Mouse (Mus musculus): Measurements from ENCODE around the gene Hist1h3g. TPM values are rescaled to one million over a fixed set of nuclear protein-coding genes. Genes with fewer than 3 reads are reported as not detected.
A peak's percentile ranks its signal among the peaks of the same experiment; 100 is the strongest.

The Hist1h3g gene
- polyA plus RNA-seq, 1 experiment from 2014 or later, result 3.0 TPM

DNA sequence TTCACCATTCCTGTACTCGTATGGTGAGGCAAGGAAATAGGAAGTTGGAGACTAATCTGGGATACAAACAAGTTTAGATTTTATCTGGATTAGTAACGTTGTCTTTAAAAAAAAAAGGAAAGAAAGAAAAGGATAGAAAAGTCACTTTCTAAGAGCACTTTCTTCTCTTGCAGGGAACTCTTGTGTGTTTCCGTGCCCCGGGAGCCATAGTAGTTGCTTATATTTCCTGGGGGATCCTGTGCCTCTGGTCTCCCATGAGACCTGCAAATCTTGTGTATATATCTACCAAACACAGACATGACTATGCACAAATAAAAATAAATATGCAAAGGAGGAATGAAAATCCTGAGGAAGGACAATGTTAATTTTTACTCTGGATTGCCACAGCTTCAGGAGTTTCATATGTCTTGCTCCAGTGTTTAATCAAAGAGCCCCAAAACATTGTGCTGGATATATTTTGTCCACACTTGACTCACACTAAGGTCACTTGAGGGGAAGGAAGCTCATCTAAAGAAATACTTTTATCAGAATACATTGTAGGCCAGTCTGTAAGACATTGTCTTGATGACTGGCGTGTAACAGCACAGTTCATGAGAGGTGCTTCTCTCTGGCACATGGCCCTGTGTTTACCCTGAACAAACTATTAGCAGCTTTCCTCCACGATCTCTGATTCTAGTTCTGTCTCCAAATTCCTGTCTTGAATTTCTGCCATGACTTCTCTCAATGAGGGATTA is 41.9 kb downstream of the Hist1h3g start:
- Histone ChIP-seq H3K9me3 (ENCODE audit: control insufficient read depth, low read length) (no peaks in the 10 kb centered on the region), H3K27me3 (ENCODE audit: control insufficient read depth, insufficient read depth, low read length) (no peaks in the 10 kb centered on the region), H3K36me3 (ENCODE audit: control insufficient read depth, insufficient read depth, low read length) (no peaks in the 10 kb centered on the region), H3K27ac (replicated peaks in 1 of 2; ENCODE audit: control insufficient read depth in 1 of 2, insufficient read depth in 1 of 2, low read depth in 2 of 2, low read length in 2 of 2) (peak overlapping the region; percentile 61 to 67; a peak in 3 of 4 replicates), H3K4me2 (ENCODE audit: low read length) (peak overlapping the region; percentile 70), H3K4me1 (ENCODE audit: control insufficient read depth in 2 of 2, insufficient read depth in 2 of 2, low read length in 2 of 2) (peaks cover 3 to 21% of the 10 kb centered on the region in 2 experiments), H3K4me3 (ENCODE audit: control insufficient read depth in 1 of 2, insufficient read depth in 1 of 2, low read depth in 1 of 2, low read length in 2 of 2) (peak overlapping the region in 1 of 2 experiments; percentile 44; a peak in 2 of 4 replicates), H3K9ac (ENCODE audit: low read length) (peak overlapping the region; percentile 79)
- 64% methylated on average over 6 of the region's 6 CpGs for WGBS
- no peak for ATAC-seq (ENCODE audit: insufficient number of reproducible peaks, insufficient read depth, low FRiP score, low read depth)

DNA sequence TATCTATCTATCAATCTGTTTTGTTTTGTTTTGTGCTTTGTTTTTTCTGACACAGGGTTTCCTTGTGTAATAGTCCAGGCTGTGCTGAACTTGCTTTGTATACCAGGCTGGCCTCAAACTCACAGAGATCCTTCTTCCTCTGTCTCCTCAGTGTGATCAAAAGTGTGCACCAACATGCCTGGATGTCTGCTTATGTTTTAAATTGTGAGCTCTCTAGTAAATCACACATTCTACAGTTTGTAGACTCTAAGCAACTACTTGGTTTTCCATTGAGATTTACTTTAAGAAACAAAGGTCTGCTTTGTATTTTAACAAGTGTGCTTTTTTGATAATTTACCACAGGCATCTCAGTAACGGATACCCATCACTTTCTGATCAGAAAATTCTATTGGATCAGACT is 42.6 kb downstream of the Hist1h3g start:
- no peak for ATAC-seq (ENCODE audit: insufficient number of reproducible peaks, insufficient read depth, low FRiP score, low read depth)
- H3K4me2 ChIP-seq (ENCODE audit: low read length), result no peak overlapping the region
- H3K4me3 ChIP-seq (ENCODE audit: control insufficient read depth in 1 of 2, insufficient read depth in 1 of 2, low read depth in 1 of 2, low read length in 2 of 2), result no peak overlapping the region
- no peaks in the 10 kb centered on the region for H3K36me3 ChIP-seq (ENCODE audit: control insufficient read depth, insufficient read depth, low read length)
- no peaks in the 10 kb centered on the region for H3K27me3 ChIP-seq (ENCODE audit: control insufficient read depth, insufficient read depth, low read length)
- peaks cover 3 to 24% of the 10 kb centered on the region in 2 experiments for H3K4me1 ChIP-seq (ENCODE audit: control insufficient read depth in 2 of 2, insufficient read depth in 2 of 2, low read length in 2 of 2)
- no peak overlapping the region for H3K9ac ChIP-seq (ENCODE audit: low read length)
- WGBS, result 86% methylated on average over 1 of the region's 1 CpGs
- H3K9me3 ChIP-seq (ENCODE audit: control insufficient read depth, low read length), result no peaks in the 10 kb centered on the region
- H3K27ac ChIP-seq (replicated peaks in 1 of 2; ENCODE audit: control insufficient read depth in 1 of 2, insufficient read depth in 1 of 2, low read depth in 2 of 2, low read length in 2 of 2), result no peak overlapping the region

DNA sequence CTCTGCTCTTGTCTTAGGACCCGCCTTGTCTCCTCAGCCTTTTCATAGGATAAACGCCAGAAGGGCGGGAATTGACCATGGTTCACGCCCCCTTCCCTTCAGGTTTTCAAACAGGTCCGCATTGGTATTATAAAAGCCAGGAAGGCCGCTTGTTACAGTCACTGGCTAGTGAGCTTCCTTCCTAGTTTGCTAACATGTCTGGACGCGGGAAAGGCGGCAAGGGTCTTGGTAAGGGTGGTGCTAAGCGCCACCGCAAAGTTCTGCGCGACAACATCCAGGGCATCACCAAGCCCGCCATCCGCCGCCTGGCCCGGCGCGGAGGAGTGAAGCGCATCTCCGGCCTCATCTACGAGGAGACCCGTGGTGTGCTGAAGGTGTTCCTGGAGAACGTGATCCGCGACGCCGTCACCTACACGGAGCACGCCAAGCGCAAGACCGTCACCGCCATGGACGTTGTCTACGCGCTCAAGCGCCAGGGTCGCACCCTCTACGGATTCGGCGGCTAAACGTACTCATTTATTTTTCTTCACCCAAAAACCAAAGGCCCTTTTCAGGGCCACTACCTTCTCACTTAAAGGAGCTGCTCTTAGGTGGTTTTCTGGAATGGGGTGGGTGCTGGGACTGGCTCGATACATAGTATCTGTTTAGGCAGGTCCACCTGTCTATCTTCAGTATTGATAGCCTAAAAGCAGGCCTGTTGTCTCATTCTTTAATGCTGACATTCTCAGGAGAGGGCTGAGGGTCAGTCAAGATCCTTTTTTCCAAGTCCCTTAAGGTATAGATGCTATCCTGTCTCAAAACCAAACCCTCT is 46.4 kb downstream of the Hist1h3g start, which contains the start of gene Hist1h4d:
Gene Hist1h4d (plus strand): TSS at position 191 of the 811 bp plus-strand sequence.
- no peaks in the 10 kb centered on the region for H3K27me3 ChIP-seq (ENCODE audit: control insufficient read depth, insufficient read depth, low read length)

DNA sequence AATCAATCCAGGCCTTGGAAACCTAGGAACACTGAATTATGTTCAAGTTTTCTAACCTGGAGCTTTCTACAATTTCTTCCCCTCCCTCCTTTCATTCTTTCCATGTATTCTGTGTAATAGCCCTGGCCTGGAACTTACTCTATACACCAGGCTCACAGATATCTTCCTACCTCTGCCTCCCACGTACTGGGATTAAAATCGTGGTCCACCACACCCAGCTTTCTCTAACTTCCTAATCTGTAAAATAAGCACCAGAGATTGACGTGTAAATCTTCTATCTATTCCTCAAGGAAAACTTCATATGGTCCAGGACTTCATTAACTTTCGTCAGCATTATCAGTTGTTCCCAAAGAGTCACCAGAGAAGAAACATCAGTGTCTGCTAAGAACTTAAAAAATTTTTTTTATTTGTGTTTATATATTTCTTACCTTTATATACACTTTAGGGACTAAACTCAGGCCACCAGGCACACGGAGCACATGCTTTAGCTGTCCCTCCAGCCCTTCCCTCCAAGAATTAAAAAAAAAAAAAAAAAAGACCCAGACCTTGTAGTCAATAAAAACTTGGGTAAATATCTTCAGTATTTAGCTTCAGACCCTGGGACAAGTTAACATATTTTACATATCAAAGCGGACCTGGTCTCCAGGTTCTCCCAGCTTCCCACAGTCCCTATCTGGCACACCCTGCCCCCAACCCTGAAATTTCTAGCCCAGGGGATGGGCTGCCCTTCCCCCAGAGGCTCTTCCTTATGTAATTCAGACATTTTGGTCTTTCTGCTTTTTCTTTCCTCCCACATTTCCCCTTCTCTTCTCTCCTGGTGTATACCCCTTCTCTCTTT is 47.2 kb downstream of the Hist1h3g start:
- Histone ChIP-seq H3K9ac (ENCODE audit: low read length) (peak overlapping the region; percentile 82), H3K27me3 (ENCODE audit: control insufficient read depth, insufficient read depth, low read length) (no peaks in the 10 kb centered on the region), H3K9me3 (ENCODE audit: control insufficient read depth, low read length) (no peaks in the 10 kb centered on the region), H3K36me3 (ENCODE audit: control insufficient read depth, insufficient read depth, low read length) (no peaks in the 10 kb centered on the region), H3K27ac (replicated peaks in 1 of 2; ENCODE audit: control insufficient read depth in 1 of 2, insufficient read depth in 1 of 2, low read depth in 2 of 2, low read length in 2 of 2) (peak overlapping the region; percentile 78 to 79), H3K4me1 (ENCODE audit: control insufficient read depth in 2 of 2, insufficient read depth in 2 of 2, low read length in 2 of 2) (peaks cover 5 to 15% of the 10 kb centered on the region in 2 experiments), H3K4me2 (ENCODE audit: low read length) (peak overlapping the region; percentile 85), H3K4me3 (ENCODE audit: control insufficient read depth in 1 of 2, insufficient read depth in 1 of 2, low read depth in 1 of 2, low read length in 2 of 2) (peak overlapping the region; percentile 50 to 58; a peak in 3 of 4 replicates)
- no peak for ATAC-seq (ENCODE audit: insufficient number of reproducible peaks, insufficient read depth, low FRiP score, low read depth)
- WGBS, result 20% methylated on average over 6 of the region's 6 CpGs

More for the DNA sequence above, 46.4 kb downstream of the Hist1h3g start, which contains the start of gene Hist1h4d:
- WGBS, result under 1% methylated on average over 42 of the region's 43 CpGs
- ATAC-seq (ENCODE audit: insufficient number of reproducible peaks, insufficient read depth, low FRiP score, low read depth), result peak; percentile 80
- Histone ChIP-seq H3K4me2 (ENCODE audit: low read length) (peak within 1 kb of the TSS; percentile 85), H3K4me1 (ENCODE audit: control insufficient read depth in 2 of 2, insufficient read depth in 2 of 2, low read length in 2 of 2) (peaks cover 4 to 19% of the 10 kb centered on the region in 2 experiments), H3K4me3 (ENCODE audit: control insufficient read depth in 1 of 2, insufficient read depth in 1 of 2, low read depth in 1 of 2, low read length in 2 of 2) (peak within 1 kb of the TSS; percentile 50 to 58), H3K27ac (replicated peaks in 1 of 2; ENCODE audit: control insufficient read depth in 1 of 2, insufficient read depth in 1 of 2, low read depth in 2 of 2, low read length in 2 of 2) (peak within 1 kb of the TSS; percentile 78 to 79), H3K36me3 (ENCODE audit: control insufficient read depth, insufficient read depth, low read length) (no peaks in the 10 kb centered on the region), H3K9me3 (ENCODE audit: control insufficient read depth, low read length) (no peaks in the 10 kb centered on the region), H3K9ac (ENCODE audit: low read length) (peak within 1 kb of the TSS; percentile 82)

DNA sequence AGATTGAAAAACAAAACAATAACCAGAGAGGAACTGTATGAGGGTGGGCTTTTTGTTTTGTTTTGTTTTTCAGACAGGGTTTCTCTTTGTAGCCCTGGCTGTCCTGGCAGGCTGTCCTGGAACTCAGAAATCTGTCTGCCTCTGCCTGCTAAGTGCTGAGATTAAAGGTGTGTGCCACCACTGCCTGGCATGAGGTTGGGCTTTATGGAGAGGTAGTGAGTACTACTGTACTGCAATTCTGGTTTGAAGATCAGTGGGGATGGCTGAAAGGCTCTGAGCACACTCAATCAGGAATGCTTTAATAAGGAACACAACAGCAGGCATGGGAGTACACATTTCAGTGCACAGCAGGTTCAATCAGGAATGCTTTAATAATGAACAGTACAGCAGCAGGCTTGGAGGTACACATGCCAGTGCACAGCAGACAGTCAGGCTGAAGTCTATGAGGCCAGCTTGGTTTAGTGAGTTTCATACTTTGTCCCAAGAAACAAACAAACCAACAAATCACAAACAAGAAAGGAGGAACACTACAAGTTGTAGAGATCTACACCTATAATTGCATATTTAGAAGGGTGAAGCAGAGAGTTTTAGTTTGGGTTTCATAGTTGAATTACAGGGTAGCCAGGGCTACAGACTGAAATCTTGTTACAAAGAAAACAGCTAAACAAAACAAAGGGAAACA is 48.3 kb downstream of the Hist1h3g start:
- H3K4me2 ChIP-seq (ENCODE audit: low read length), result no peak overlapping the region; the same call in 1 of the 2 replicates

DNA sequence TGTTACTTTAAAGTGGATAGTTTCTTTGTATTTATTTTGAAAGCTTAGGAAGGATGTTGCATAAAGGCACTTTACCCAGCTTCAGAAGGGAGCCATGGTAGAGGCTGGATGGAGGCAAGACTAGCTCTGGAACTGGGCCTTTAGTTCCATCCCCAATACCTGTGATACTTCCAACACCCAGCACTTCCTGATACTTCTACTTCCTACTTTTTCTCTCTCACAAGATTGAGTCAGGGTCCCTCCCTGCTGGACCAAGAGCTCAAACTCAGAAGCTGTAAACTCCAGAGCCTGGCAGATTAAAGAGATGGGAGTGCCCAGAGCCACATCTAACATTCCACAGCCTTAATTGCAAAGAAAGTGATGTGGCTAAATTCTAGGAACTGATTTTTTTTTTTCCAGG is 49.1 kb downstream of the Hist1h3g start:
- ATAC-seq (ENCODE audit: insufficient number of reproducible peaks, insufficient read depth, low FRiP score, low read depth), result no peak
- peak overlapping the region; percentile 95 to 98 for H3K27ac ChIP-seq (replicated peaks in 1 of 2; ENCODE audit: control insufficient read depth in 1 of 2, insufficient read depth in 1 of 2, low read depth in 2 of 2, low read length in 2 of 2)
- peak overlapping the region; percentile 91 for H3K4me2 ChIP-seq (ENCODE audit: low read length)
- no peaks in the 10 kb centered on the region for H3K9me3 ChIP-seq (ENCODE audit: control insufficient read depth, low read length)
- H3K9ac ChIP-seq (ENCODE audit: low read length), result peak overlapping the region; percentile 87
- peak overlapping the region in 1 of 2 experiments; percentile 49; a peak in 3 of 4 replicates for H3K4me3 ChIP-seq (ENCODE audit: control insufficient read depth in 1 of 2, insufficient read depth in 1 of 2, low read depth in 1 of 2, low read length in 2 of 2)
- H3K4me1 ChIP-seq (ENCODE audit: control insufficient read depth in 2 of 2, insufficient read depth in 2 of 2, low read length in 2 of 2), result peaks cover 5 to 15% of the 10 kb centered on the region in 2 experiments
- H3K27me3 ChIP-seq (ENCODE audit: control insufficient read depth, insufficient read depth, low read length), result no peaks in the 10 kb centered on the region
- no peaks in the 10 kb centered on the region for H3K36me3 ChIP-seq (ENCODE audit: control insufficient read depth, insufficient read depth, low read length)

More for the DNA sequence above, 48.3 kb downstream of the Hist1h3g start:
- peak overlapping the region; percentile 22 to 35 for H3K27ac ChIP-seq (replicated peaks in 1 of 2; ENCODE audit: control insufficient read depth in 1 of 2, insufficient read depth in 1 of 2, low read depth in 2 of 2, low read length in 2 of 2)
- H3K27me3 ChIP-seq (ENCODE audit: control insufficient read depth, insufficient read depth, low read length), result no peaks in the 10 kb centered on the region
- peaks cover 5 to 15% of the 10 kb centered on the region in 2 experiments for H3K4me1 ChIP-seq (ENCODE audit: control insufficient read depth in 2 of 2, insufficient read depth in 2 of 2, low read length in 2 of 2)
- H3K36me3 ChIP-seq (ENCODE audit: control insufficient read depth, insufficient read depth, low read length), result no peaks in the 10 kb centered on the region
- H3K9ac ChIP-seq (ENCODE audit: low read length), result no peak overlapping the region
- no peak for ATAC-seq (ENCODE audit: insufficient number of reproducible peaks, insufficient read depth, low FRiP score, low read depth)
- H3K4me3 ChIP-seq (ENCODE audit: control insufficient read depth in 1 of 2, insufficient read depth in 1 of 2, low read depth in 1 of 2, low read length in 2 of 2), result no peak overlapping the region
- no peaks in the 10 kb centered on the region for H3K9me3 ChIP-seq (ENCODE audit: control insufficient read depth, low read length)
